In genomic region chr19:58316474-58316873, GRCm38 (mm10) we compare ENCODE assay signal across 19 mouse cellular contexts.
DNase-seq lines count a peak whose midpoint lies in the region; ATAC-seq lines count a peak whose summit lies in the region.
"Had no signal": no experiment of that assay in that cellular context is flagged by ENCODE, and none has a peak within 500 bp of the region (broad histone marks: within the 10 kb centered on the region; RNA-seq: fewer than 3 reads in every experiment).

No protein-coding gene starts in this region.

- H3K9me3 ChIP-seq in midbrain, embryonic 14.5 days (ENCODE audit: control insufficient read depth, low read length): no peaks in the 10 kb centered on the region; the same call in 1 of the 2 replicates
- H3K9me3 ChIP-seq in midbrain, embryonic 13.5 days: peaks cover 10% of the 10 kb centered on the region; the same call in 1 of the 2 replicates

- WGBS in midbrain, embryonic 14.5 days: 82% methylated on average over 5 of the region's 5 CpGs
- 82% methylated on average over 5 of the region's 5 CpGs for WGBS in midbrain, embryonic 13.5 days

- ATAC-seq in midbrain, embryonic 14.5 days (ENCODE audit: low FRiP score, low TSS enrichment): no peak
- ATAC-seq in midbrain, embryonic 13.5 days: no peak
- ATAC-seq: liver, postnatal 0 days had no signal

- H3K36me3 ChIP-seq in midbrain, embryonic 14.5 days (ENCODE audit: control insufficient read depth, insufficient read depth, low read length): no peaks in the 10 kb centered on the region
- H3K36me3 ChIP-seq in midbrain, embryonic 13.5 days: peaks cover 11% of the 10 kb centered on the region
- H3K36me3 ChIP-seq: limb, embryonic 15.5 days had no signal

- no peaks in the 10 kb centered on the region for H3K27me3 ChIP-seq in midbrain, embryonic 14.5 days (ENCODE audit: control insufficient read depth, insufficient read depth, low read length)
- H3K27me3 ChIP-seq in midbrain, embryonic 13.5 days: no peaks in the 10 kb centered on the region
- H3K27me3 ChIP-seq: CH12.LX; kidney, embryonic 15.5 days; limb, embryonic 15.5 days; neural tube, embryonic 13.5 days had no signal

- H3K4me3 ChIP-seq in midbrain, embryonic 14.5 days (replicated peaks; ENCODE audit: low read depth, low read length): no peak overlapping the region
- no peak overlapping the region for H3K4me3 ChIP-seq in midbrain, embryonic 13.5 days (replicated peaks)
- H3K4me3 ChIP-seq: heart, embryonic 10.5 days; kidney, embryonic 15.5 days; limb, embryonic 15.5 days; neural tube, embryonic 13.5 days had no signal

- H3K9ac ChIP-seq in midbrain, embryonic 14.5 days (replicated peaks; ENCODE audit: low read length): no peak overlapping the region
- H3K9ac ChIP-seq in midbrain, embryonic 13.5 days (replicated peaks): no peak overlapping the region
- H3K9ac ChIP-seq: kidney, embryonic 15.5 days; limb, embryonic 15.5 days; liver, postnatal 0 days; neural tube, embryonic 13.5 days had no signal

- peak; percentile 23 for DNase-seq in adrenal gland, postnatal 10 days
- no peak for DNase-seq in adrenal gland, adult 8-10 months
- DNase-seq in heart, postnatal 4 days: peak; percentile 12
- DNase-seq in heart, adult 18-20 months: no peak
- peak; percentile 40 for DNase-seq in midbrain, embryonic 14.5 days
- DNase-seq in layer of hippocampus, adult 9-11 months: peak; percentile 38
- DNase-seq in urinary bladder, adult 18-20 months (ENCODE audit: low spot score in 2 of 2): no peak
- DNase-seq: cerebellum, adult 9-10 months; embryo, embryonic 11 days; gastrocnemius, postnatal 14 days; heart, postnatal 14 days; liver, postnatal 0 days; thymus, postnatal 25 days had no signal

- no peak overlapping the region for H3K27ac ChIP-seq in midbrain, embryonic 14.5 days (replicated peaks; ENCODE audit: low read depth, low read length)
- no peak overlapping the region for H3K27ac ChIP-seq in midbrain, embryonic 13.5 days
- H3K27ac ChIP-seq: heart, embryonic 10.5 days; kidney, embryonic 15.5 days; limb, embryonic 15.5 days; neural tube, embryonic 13.5 days had no signal

- 0 out of 2 replicates have a peak, but pooled peaks cover under 1% of the 10 kb centered on the region for H3K4me1 ChIP-seq in midbrain, embryonic 14.5 days (ENCODE audit: control insufficient read depth, insufficient read depth, low read length)
- H3K4me1 ChIP-seq in midbrain, embryonic 13.5 days (replicated peaks): peaks cover 7% of the 10 kb centered on the region
- H3K4me1 ChIP-seq: heart, embryonic 10.5 days; limb, embryonic 15.5 days had no signal

- no peak overlapping the region for H3K4me2 ChIP-seq in midbrain, embryonic 14.5 days (ENCODE audit: low read length)
- no peak overlapping the region for H3K4me2 ChIP-seq in midbrain, embryonic 13.5 days (replicated peaks)
- H3K4me2 ChIP-seq: kidney, embryonic 15.5 days; limb, embryonic 15.5 days; neural tube, embryonic 13.5 days had no signal

Comparison
In these comparisons a context has a peak if more than half of its experiments do, and no peak if none do; other contexts are left out.
1. DNase-seq: peak in adrenal gland, postnatal 10 days (single experiment), heart, postnatal 4 days (single experiment), midbrain, embryonic 14.5 days (single experiment) and layer of hippocampus, adult 9-11 months (single experiment); none in adrenal gland, adult 8-10 months (single experiment), heart, adult 18-20 months (0 of 2) and urinary bladder, adult 18-20 months (0 of 2).